Mouse (Mus musculus): ENCODE measurements around the gene Ndufs3. TPM values are rescaled to one million over a fixed set of nuclear protein-coding genes. Genes with fewer than 3 reads are reported as not detected.
"Not testable (repeated sequence)": the region's sequence is repeated elsewhere in the genome, so short reads cannot be mapped to it uniquely, and the experiment has no call there.

The Ndufs3 gene
- total and polyA plus RNA-seq, 2 experiments from 2014 or later: 156 to 248 TPM

DNA sequence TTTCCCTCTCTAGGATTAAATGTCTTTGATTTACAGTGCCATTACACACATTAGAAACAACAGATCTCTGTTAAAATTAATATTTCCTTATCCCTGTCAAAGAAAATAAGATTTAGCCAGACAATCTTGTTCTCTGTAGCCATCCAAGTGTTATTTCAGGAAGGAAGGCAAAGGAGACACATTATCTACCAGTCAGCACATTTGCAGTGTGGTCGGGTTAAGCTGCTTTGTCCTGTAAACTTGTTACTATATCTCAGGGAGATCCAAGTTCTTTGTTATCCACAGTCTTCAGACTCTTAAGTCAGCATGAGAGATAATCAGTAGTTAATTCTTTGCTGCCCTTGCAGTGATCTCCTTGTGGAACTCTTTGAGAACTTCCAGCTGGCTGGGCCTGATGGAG lies 6.2 kb upstream of the Ndufs3 start:
- Histone ChIP-seq H3K4me2 (ENCODE audit: low read depth) (no peak overlapping the region), H3K4me1 (ENCODE audit: insufficient read depth) (peaks cover 8% of the 10 kb centered on the region; the same call in 1 of the 2 replicates), H3K9ac (no peak overlapping the region), H3K4me3 (ENCODE audit: low read depth, low read length) (no peak overlapping the region), H3K27ac (ENCODE audit: low read depth, low read length) (no peak overlapping the region), H3K36me3 (ENCODE audit: insufficient read depth) (peaks cover 57% of the 10 kb centered on the region), H3K9me3 (ENCODE audit: low read length) (no peaks in the 10 kb centered on the region), H3K27me3 (ENCODE audit: insufficient read depth, low read length) (no peaks in the 10 kb centered on the region)
- 78% methylated on average over 1 of the region's 1 CpGs for WGBS
- no peak for DNase-seq
- ATAC-seq: no peak
- no peak for TF ChIP-seq CTCF (IDR thresholded peaks at IDR 0.05; ENCODE audit: low read depth)

DNA sequence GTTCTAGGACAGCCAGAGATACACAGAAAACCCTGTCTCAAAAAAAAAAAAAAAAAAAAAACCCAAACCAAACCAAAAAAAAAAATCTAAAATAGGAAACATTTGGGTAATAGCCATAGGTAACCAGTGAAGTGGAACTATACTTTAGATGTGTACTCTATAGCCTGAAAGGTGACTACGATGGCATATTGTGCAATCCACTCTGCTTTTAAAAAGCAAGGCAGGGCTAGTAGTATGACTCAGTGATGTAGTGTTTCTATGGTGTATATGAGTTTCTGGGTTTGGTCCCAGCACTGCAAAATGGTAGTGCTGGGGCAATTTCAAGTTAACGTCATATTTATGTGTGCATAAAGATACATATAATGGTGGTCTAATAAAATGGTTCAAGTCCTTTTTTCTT lies 2.1 kb upstream of the Ndufs3 start:
- DNase-seq (no peak), ATAC-seq (no peak)
- peaks cover 8% of the 10 kb centered on the region for H3K4me1 ChIP-seq (ENCODE audit: insufficient read depth)
- H3K4me3 ChIP-seq (ENCODE audit: low read depth, low read length): no peak overlapping the region
- H3K9ac ChIP-seq: no peak overlapping the region
- H3K9me3 ChIP-seq (ENCODE audit: low read length): no peaks in the 10 kb centered on the region
- peaks cover 53% of the 10 kb centered on the region for H3K36me3 ChIP-seq (ENCODE audit: insufficient read depth)
- H3K27me3 ChIP-seq (ENCODE audit: insufficient read depth, low read length): no peaks in the 10 kb centered on the region
- no peak overlapping the region for H3K4me2 ChIP-seq (ENCODE audit: low read depth)
- H3K27ac ChIP-seq (ENCODE audit: low read depth, low read length): no peak overlapping the region
- no peak for TF ChIP-seq CTCF (IDR thresholded peaks at IDR 0.05; ENCODE audit: low read depth)
- 93% methylated on average over 2 of the region's 2 CpGs for WGBS

DNA sequence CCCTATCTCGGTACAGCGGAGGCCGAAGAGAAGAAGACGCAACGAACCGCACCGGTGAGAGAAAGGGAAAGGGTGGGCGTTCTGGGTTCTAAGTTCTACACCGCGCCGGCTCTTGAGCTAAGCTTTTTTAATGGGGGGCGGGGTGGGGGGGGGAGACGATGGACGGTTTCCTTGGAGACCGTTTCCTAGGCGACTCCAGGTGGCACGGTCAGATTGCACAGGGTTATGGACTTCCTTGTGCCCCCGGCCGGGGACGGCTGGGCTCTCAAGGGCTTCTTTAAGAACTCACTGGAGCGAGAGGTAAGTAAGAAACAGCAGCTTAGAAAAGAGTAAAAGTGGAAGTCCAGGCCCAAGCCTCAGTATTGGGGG lies 213 bp upstream of the Ndufs3 start:
- H3K27me3 ChIP-seq (ENCODE audit: insufficient read depth, low read length): no peaks in the 10 kb centered on the region
- no peak for TF ChIP-seq CTCF (IDR thresholded peaks at IDR 0.05; ENCODE audit: low read depth)
- ATAC-seq (peak; percentile 58), DNase-seq (no peak)
- WGBS: under 1% methylated on average over 21 of the region's 21 CpGs
- peak overlapping the region; percentile 83 for H3K4me3 ChIP-seq (ENCODE audit: low read depth, low read length)
- no peaks in the 10 kb centered on the region for H3K9me3 ChIP-seq (ENCODE audit: low read length)
- peak overlapping the region; percentile 96 for H3K27ac ChIP-seq (ENCODE audit: low read depth, low read length)
- peak overlapping the region; percentile 73 for H3K4me2 ChIP-seq (ENCODE audit: low read depth)
- peak overlapping the region; percentile 93 for H3K9ac ChIP-seq
- H3K4me1 ChIP-seq (ENCODE audit: insufficient read depth): peaks cover 8% of the 10 kb centered on the region
- peaks cover 42% of the 10 kb centered on the region for H3K36me3 ChIP-seq (ENCODE audit: insufficient read depth)

DNA sequence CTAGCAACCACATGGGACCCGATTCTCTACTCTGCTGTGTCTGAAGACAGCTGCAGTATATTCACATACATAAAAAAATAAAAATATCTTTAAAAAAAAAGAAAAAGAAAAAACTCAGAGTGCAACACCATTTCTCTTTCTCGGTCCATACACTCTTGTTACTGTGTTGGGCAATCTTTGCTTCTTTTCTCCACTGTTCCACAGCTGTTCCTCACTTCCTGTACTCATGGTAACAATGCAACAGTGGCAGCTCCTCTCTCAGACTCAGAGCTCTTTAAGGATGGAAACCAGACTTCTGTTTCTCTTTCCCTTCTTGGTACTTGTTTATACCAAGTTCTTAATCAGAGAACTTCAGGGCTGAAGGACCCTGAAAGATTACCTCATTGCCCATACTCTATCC lies 1.2 kb downstream of the Ndufs3 start:
- H3K36me3 ChIP-seq (ENCODE audit: insufficient read depth): peaks cover 35% of the 10 kb centered on the region
- H3K9me3 ChIP-seq (ENCODE audit: low read length): no peaks in the 10 kb centered on the region
- TF ChIP-seq CTCF (IDR thresholded peaks at IDR 0.05; ENCODE audit: low read depth): no peak
- DNase-seq (no peak), ATAC-seq (no peak)
- peaks cover 8% of the 10 kb centered on the region for H3K4me1 ChIP-seq (ENCODE audit: insufficient read depth)
- WGBS: 80% methylated on average over 2 of the region's 2 CpGs
- H3K27me3 ChIP-seq (ENCODE audit: insufficient read depth, low read length): no peaks in the 10 kb centered on the region
- peak overlapping the region; percentile 83 for H3K4me3 ChIP-seq (ENCODE audit: low read depth, low read length)
- H3K9ac ChIP-seq: peak overlapping the region; percentile 93; the same call in 1 of the 2 replicates
- H3K27ac ChIP-seq (ENCODE audit: low read depth, low read length): no peak overlapping the region
- peak overlapping the region; percentile 73 for H3K4me2 ChIP-seq (ENCODE audit: low read depth)

DNA sequence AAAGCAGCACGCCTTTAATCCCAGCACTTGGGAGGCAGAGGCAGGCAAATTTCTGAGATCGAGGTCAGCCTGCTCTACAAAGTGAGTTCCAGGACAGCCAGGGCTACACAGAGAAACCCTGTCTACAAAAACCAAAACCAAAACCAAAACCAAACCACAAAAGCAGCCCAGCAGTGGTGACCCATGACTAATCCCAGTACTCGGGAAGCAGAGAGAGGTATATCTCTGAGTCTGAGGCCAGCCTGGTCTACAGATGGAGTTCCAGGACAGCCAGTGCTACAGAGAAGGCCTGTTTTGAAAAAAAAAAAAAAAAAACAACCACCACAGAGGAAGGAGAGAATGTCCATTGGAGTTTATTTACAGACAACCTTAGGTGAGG lies 10.3 kb downstream of the Ndufs3 start:
- H3K4me1 ChIP-seq (ENCODE audit: insufficient read depth); H3K9me3 ChIP-seq (ENCODE audit: low read length); H3K4me3 ChIP-seq (ENCODE audit: low read depth, low read length); H3K27ac ChIP-seq (ENCODE audit: low read depth, low read length); H3K27me3 ChIP-seq (ENCODE audit: insufficient read depth, low read length); H3K4me2 ChIP-seq (ENCODE audit: low read depth); H3K9ac ChIP-seq; ATAC-seq; DNase-seq: not testable (repeated sequence)
- H3K36me3 ChIP-seq (ENCODE audit: insufficient read depth): peaks cover 40% of the 10 kb centered on the region
- WGBS: 94% methylated on average over 3 of the region's 3 CpGs

DNA sequence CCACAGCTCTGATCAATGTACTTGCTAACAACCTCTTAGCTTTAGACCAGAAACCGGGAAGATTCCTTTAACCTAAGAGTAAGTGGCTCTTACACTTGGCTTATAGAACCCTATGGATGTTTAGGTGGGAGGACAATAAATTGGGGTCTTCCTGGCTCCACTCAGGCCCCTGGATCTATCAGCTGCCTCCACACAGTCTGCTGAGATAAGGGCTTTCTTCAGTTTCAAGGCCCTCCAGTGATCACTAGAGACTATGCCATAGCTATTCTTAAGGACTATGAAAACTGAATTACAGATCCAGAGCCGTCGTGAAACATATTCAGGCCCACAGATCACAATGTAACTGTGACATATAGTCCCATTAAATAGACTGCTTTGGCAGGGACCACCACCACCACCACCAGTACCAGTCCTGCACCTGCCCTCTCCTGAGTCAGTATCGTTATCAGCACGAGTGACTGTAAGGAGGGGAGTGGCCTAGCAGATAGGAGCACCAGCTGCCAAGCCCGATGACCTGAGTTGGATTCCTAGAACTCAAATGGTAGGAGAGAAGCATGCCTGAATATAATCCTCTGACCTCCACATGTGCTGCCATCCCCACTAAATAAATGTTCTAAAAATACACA lies 10.8 kb downstream of the Ndufs3 start:
- TF ChIP-seq CTCF (IDR thresholded peaks at IDR 0.05; ENCODE audit: low read depth): no peak
- Histone ChIP-seq H3K4me2 (ENCODE audit: low read depth) (no peak overlapping the region), H3K9ac (no peak overlapping the region), H3K4me3 (ENCODE audit: low read depth, low read length) (no peak overlapping the region), H3K27ac (ENCODE audit: low read depth, low read length) (no peak overlapping the region), H3K27me3 (ENCODE audit: insufficient read depth, low read length) (peaks cover 3% of the 10 kb centered on the region; the same call in 1 of the 2 replicates), H3K4me1 (ENCODE audit: insufficient read depth) (peaks cover 12% of the 10 kb centered on the region), H3K9me3 (ENCODE audit: low read length) (no peaks in the 10 kb centered on the region), H3K36me3 (ENCODE audit: insufficient read depth) (peaks cover 36% of the 10 kb centered on the region)
- DNase-seq: no peak
- ATAC-seq: no peak
- 94% methylated on average over 6 of the region's 6 CpGs for WGBS

DNA sequence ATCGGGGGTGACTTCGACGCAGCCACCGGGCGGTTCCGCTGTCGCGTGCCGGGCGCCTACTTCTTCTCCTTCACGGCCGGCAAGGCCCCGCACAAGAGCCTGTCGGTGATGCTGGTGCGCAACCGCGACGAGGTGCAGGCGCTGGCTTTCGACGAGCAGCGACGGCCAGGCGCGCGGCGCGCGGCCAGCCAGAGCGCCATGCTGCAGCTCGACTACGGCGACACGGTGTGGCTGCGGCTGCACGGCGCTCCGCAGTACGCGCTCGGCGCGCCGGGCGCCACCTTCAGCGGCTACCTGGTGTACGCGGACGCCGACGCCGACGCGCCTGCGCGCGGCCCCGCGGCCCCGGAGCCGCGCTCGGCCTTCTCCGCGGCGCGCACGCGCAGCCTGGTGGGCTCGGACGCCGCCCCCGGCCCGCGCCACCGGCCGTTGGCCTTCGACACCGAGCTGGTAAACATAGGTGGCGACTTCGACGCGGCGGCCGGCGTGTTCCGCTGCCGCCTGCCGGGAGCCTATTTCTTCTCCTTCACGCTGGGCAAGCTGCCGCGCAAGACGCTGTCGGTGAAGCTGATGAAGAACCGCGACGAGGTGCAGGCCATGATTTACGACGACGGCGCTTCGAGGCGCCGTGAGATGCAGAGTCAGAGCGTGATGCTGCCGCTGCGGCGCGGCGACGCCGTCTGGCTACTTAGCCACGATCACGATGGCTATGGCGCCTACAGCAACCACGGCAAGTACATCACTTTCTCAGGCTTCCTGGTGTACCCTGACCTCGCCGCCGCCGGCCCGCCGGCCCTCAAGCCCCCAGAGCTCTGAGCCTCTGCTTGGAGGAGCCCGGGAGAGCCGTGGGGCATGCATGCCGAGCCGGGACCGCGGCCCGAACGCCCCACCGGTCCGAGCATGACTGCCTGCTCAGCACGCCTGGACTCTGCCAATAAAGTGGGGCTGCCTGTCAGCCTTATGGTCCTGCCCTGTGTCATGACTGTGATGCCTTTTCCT lies 14.8 kb downstream of the Ndufs3 start:
- peak overlapping the region; percentile 54 for H3K9ac ChIP-seq
- peaks cover 3% of the 10 kb centered on the region; the same call in 1 of the 2 replicates for H3K27me3 ChIP-seq (ENCODE audit: insufficient read depth, low read length)
- H3K36me3 ChIP-seq (ENCODE audit: insufficient read depth): peaks cover 8% of the 10 kb centered on the region
- H3K4me2 ChIP-seq (ENCODE audit: low read depth): peak overlapping the region; percentile 63
- ATAC-seq (peak; percentile 73), DNase-seq (peak; percentile 82)
- H3K4me3 ChIP-seq (ENCODE audit: low read depth, low read length): peak overlapping the region; percentile 44
- H3K27ac ChIP-seq (ENCODE audit: low read depth, low read length): peak overlapping the region; percentile 73
- H3K9me3 ChIP-seq (ENCODE audit: low read length): no peaks in the 10 kb centered on the region
- TF ChIP-seq CTCF (IDR thresholded peaks at IDR 0.05; ENCODE audit: low read depth): peak; percentile 16; the same call in 1 of the 2 replicates
- peaks cover 25% of the 10 kb centered on the region for H3K4me1 ChIP-seq (ENCODE audit: insufficient read depth)
- WGBS: 7% methylated on average over 117 of the region's 133 CpGs
